Mouse (Mus musculus): ENCODE measurements around the gene Tapbp. TPM values are rescaled to one million over a fixed set of nuclear protein-coding genes. Genes with fewer than 3 reads are reported as not detected.
"Not testable (repeated sequence)": the region's sequence is repeated elsewhere in the genome, so short reads cannot be mapped to it uniquely, and the experiment has no call there.

The Tapbp gene
- polyA plus RNA-seq, 1 experiment, result 97.3 TPM

DNA sequence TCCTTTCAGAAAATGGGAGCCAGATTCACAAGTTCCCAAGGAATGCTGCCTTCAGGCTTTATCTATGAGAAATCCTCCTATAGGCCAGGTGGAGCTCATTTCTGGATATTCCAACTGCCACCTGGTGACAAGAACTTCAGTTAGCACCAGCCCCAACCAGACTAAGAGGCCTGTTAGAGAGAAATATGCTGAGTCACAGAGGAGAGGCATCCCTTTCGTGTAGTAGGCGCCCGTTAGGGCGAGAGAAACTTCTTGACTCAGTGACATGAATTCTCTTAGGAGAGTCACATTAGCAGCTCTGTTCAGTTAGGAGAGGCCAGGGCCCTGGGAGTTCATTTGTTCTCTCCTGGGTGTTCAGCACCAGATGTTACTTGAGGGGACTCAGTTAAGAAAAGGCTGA lies 16.1 kb upstream of the Tapbp start:
- Histone ChIP-seq H3K9ac (ENCODE audit: low read depth, poor library complexity, severe bottlenecking) (peak overlapping the region; percentile 64), H3K4me3 (ENCODE audit: low read depth, low read length) (no peak overlapping the region), H3K36me3 (ENCODE audit: control insufficient read depth, insufficient read depth, low read length, poor library complexity, severe bottlenecking) (no peaks in the 10 kb centered on the region), H3K27me3 (ENCODE audit: control insufficient read depth, insufficient read depth, low read length, poor library complexity, severe bottlenecking) (no peaks in the 10 kb centered on the region), H3K9me3 (replicated peaks; ENCODE audit: control insufficient read depth, insufficient read depth, low read length, poor library complexity, severe bottlenecking) (no peaks in the 10 kb centered on the region), H3K4me1 (ENCODE audit: control insufficient read depth, insufficient read depth, low read length) (peaks cover 10% of the 10 kb centered on the region), H3K27ac (ENCODE audit: insufficient read depth, low read length) (peak overlapping the region; percentile 92)
- no peak for TF ChIP-seq EP300 (IDR thresholded peaks at IDR 0.05; ENCODE audit: insufficient read depth, low read depth, low read length)
- no peak for TF ChIP-seq CTCF (IDR thresholded peaks at IDR 0.05; ENCODE audit: low read depth, low read length)
- TF ChIP-seq POLR2A (IDR thresholded peaks at IDR 0.05; ENCODE audit: insufficient read depth, low read length), result no peak

DNA sequence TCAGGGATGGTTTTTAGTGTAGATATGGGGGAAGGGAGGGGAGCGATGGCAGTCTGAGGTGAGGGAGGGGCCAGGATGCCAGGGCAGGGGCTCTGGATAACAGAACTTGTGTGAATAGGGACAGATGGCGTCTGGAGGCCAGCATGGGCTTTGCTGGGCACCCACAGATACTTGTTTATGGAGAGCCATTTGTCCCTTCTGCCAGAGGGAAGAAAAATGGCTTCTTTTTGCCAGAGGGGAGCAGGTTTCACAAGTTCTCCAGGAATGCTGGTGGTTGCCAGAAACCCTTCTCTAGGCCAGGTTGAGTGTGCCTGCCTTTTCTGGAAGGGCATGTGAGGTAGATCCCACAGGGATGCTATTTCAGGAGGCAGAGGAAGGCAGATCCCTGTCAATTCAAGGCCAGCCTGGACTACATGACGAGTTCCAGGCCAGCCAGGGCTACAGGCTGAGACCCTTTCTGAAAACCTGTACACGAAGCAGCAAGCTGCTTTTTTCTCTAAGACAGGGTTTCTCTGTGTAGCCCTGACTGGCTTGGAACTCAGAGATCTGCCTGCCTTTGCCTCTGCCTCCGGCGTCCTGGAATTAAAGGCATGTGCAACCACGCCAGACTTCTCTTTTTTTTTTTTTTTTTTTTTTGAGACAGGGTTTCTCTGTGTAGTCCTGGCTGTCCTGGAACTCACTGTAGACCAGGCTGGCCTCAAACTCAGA lies 15.3 kb upstream of the Tapbp start:
- Histone ChIP-seq H3K27ac (ENCODE audit: insufficient read depth, low read length) (peak overlapping the region; percentile 92), H3K9me3 (replicated peaks; ENCODE audit: control insufficient read depth, insufficient read depth, low read length, poor library complexity, severe bottlenecking) (no peaks in the 10 kb centered on the region), H3K9ac (ENCODE audit: low read depth, poor library complexity, severe bottlenecking) (peak overlapping the region; percentile 64), H3K4me3 (ENCODE audit: low read depth, low read length) (no peak overlapping the region), H3K36me3 (ENCODE audit: control insufficient read depth, insufficient read depth, low read length, poor library complexity, severe bottlenecking) (no peaks in the 10 kb centered on the region), H3K27me3 (ENCODE audit: control insufficient read depth, insufficient read depth, low read length, poor library complexity, severe bottlenecking) (no peaks in the 10 kb centered on the region), H3K4me1 (ENCODE audit: control insufficient read depth, insufficient read depth, low read length) (peaks cover 10% of the 10 kb centered on the region)
- TF ChIP-seq EP300 (IDR thresholded peaks at IDR 0.05; ENCODE audit: insufficient read depth, low read depth, low read length) (no peak), POLR2A (IDR thresholded peaks at IDR 0.05; ENCODE audit: insufficient read depth, low read length) (no peak), CTCF (IDR thresholded peaks at IDR 0.05; ENCODE audit: low read depth, low read length) (no peak)

DNA sequence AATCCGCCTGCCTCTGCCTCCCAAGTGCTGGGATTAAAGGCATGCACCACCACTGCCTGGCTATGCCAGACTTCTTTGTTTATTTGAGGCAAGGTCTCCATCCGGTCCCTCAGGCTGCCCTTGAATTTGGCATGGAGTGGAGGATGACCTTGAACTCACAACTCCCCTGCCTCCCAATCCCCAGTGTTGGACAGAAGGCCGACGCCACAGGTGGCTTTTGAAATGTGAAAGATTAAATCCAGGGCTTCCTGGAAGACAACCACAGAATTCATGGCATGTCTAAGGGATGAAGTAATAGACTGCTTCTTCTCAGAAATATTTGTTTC lies 14.7 kb upstream of the Tapbp start:
- no peak overlapping the region for H3K4me3 ChIP-seq (ENCODE audit: low read depth, low read length)

DNA sequence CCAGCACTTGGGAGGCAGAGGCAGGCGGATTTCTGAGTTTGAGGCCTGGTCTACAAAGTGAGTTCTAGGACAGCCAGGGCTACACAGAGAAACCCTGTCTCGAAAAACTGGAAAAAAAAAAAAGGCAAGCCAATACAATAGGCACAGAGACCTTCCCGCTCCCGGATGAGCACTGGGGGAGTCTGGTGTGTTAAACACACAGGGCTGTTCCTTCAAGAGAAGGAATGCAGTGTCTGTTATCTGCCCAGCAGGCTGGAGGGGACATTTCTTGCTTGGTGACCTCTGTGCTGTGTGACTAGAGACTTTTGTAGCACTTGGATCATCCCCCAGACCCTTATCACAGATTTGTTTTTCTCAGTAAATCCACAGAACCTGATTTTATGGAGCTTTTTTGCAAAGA lies 14.0 kb upstream of the Tapbp start:
- TF ChIP-seq POLR2A (IDR thresholded peaks at IDR 0.05; ENCODE audit: insufficient read depth, low read length) (no peak), EP300 (IDR thresholded peaks at IDR 0.05; ENCODE audit: insufficient read depth, low read depth, low read length) (peak; percentile 80; the same call in 1 of the 2 replicates)

More for the DNA sequence above, 14.7 kb upstream of the Tapbp start:
- peak overlapping the region; percentile 64; the same call in 1 of the 2 replicates for H3K9ac ChIP-seq (ENCODE audit: low read depth, poor library complexity, severe bottlenecking)
- H3K9me3 ChIP-seq (replicated peaks; ENCODE audit: control insufficient read depth, insufficient read depth, low read length, poor library complexity, severe bottlenecking), result no peaks in the 10 kb centered on the region
- no peaks in the 10 kb centered on the region for H3K36me3 ChIP-seq (ENCODE audit: control insufficient read depth, insufficient read depth, low read length, poor library complexity, severe bottlenecking)
- TF ChIP-seq POLR2A (IDR thresholded peaks at IDR 0.05; ENCODE audit: insufficient read depth, low read length) (no peak), EP300 (IDR thresholded peaks at IDR 0.05; ENCODE audit: insufficient read depth, low read depth, low read length) (peak; percentile 97)
- H3K4me1 ChIP-seq (ENCODE audit: control insufficient read depth, insufficient read depth, low read length), result peaks cover 10% of the 10 kb centered on the region
- H3K27ac ChIP-seq (ENCODE audit: insufficient read depth, low read length), result peak overlapping the region; percentile 92
- no peaks in the 10 kb centered on the region for H3K27me3 ChIP-seq (ENCODE audit: control insufficient read depth, insufficient read depth, low read length, poor library complexity, severe bottlenecking)

DNA sequence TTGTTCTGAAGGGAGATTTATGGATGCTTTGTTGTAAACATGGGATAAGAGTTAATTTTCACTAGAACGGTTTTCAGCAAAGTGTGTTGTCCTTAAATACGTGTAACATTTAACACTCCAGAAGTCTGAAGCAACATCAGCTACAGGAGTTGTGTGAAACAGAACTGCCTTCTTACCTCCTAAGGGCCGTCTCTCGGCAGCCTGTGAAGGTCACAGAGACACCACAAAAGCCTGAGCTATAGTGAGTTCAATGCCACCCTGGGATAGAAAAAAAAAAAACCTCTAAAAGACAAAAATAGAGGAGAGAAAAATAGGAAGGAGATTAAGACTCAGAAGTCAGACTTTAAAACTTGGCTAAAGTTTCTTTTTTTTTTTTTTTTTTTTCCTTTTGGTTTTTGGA lies 13.6 kb upstream of the Tapbp start:
- TF ChIP-seq CTCF (IDR thresholded peaks at IDR 0.05; ENCODE audit: low read depth, low read length) (no peak), EP300 (IDR thresholded peaks at IDR 0.05; ENCODE audit: insufficient read depth, low read depth, low read length) (no peak), POLR2A (IDR thresholded peaks at IDR 0.05; ENCODE audit: insufficient read depth, low read length) (no peak)
- H3K4me3 ChIP-seq (ENCODE audit: low read depth, low read length), result no peak overlapping the region
- no peaks in the 10 kb centered on the region for H3K27me3 ChIP-seq (ENCODE audit: control insufficient read depth, insufficient read depth, low read length, poor library complexity, severe bottlenecking)
- no peaks in the 10 kb centered on the region for H3K9me3 ChIP-seq (replicated peaks; ENCODE audit: control insufficient read depth, insufficient read depth, low read length, poor library complexity, severe bottlenecking)
- peak overlapping the region; percentile 92 for H3K27ac ChIP-seq (ENCODE audit: insufficient read depth, low read length)
- H3K36me3 ChIP-seq (ENCODE audit: control insufficient read depth, insufficient read depth, low read length, poor library complexity, severe bottlenecking), result no peaks in the 10 kb centered on the region
- H3K4me1 ChIP-seq (ENCODE audit: control insufficient read depth, insufficient read depth, low read length), result peaks cover 10% of the 10 kb centered on the region
- peak overlapping the region; percentile 58 for H3K9ac ChIP-seq (ENCODE audit: low read depth, poor library complexity, severe bottlenecking)

More for the DNA sequence above, 14.0 kb upstream of the Tapbp start:
- H3K27ac ChIP-seq (ENCODE audit: insufficient read depth, low read length), result peak overlapping the region; percentile 92
- peak overlapping the region; percentile 58 for H3K9ac ChIP-seq (ENCODE audit: low read depth, poor library complexity, severe bottlenecking)
- no peak overlapping the region for H3K4me3 ChIP-seq (ENCODE audit: low read depth, low read length)
- no peaks in the 10 kb centered on the region for H3K27me3 ChIP-seq (ENCODE audit: control insufficient read depth, insufficient read depth, low read length, poor library complexity, severe bottlenecking)
- no peaks in the 10 kb centered on the region for H3K9me3 ChIP-seq (replicated peaks; ENCODE audit: control insufficient read depth, insufficient read depth, low read length, poor library complexity, severe bottlenecking)
- peaks cover 10% of the 10 kb centered on the region for H3K4me1 ChIP-seq (ENCODE audit: control insufficient read depth, insufficient read depth, low read length)
- no peaks in the 10 kb centered on the region for H3K36me3 ChIP-seq (ENCODE audit: control insufficient read depth, insufficient read depth, low read length, poor library complexity, severe bottlenecking)

DNA sequence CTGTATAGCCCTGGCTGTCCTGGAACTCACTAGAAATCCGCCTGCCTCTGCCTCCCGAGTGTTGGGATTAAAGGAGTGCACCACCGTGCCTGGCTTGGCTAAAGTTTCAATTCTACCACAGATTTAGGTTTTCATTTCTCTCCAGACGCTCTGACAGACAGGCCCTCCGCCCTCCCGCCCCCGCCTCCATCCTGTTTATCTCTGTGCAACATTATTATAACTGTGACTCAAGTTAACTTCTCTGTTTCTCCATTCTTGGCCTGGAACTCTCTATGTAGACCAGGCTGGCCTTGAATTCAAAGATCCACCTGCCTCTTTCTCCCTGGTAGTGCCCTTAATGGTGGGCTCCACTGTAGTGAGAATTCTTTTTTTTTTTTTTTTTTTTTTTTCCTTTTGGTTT lies 13.2 kb upstream of the Tapbp start:
- TF ChIP-seq CTCF (IDR thresholded peaks at IDR 0.05; ENCODE audit: low read depth, low read length) (no peak), EP300 (IDR thresholded peaks at IDR 0.05; ENCODE audit: insufficient read depth, low read depth, low read length) (no peak), POLR2A (IDR thresholded peaks at IDR 0.05; ENCODE audit: insufficient read depth, low read length) (no peak)
- peaks cover 10% of the 10 kb centered on the region for H3K4me1 ChIP-seq (ENCODE audit: control insufficient read depth, insufficient read depth, low read length)
- H3K9ac ChIP-seq (ENCODE audit: low read depth, poor library complexity, severe bottlenecking), result peak overlapping the region; percentile 58
- no peaks in the 10 kb centered on the region for H3K9me3 ChIP-seq (replicated peaks; ENCODE audit: control insufficient read depth, insufficient read depth, low read length, poor library complexity, severe bottlenecking)
- H3K36me3 ChIP-seq (ENCODE audit: control insufficient read depth, insufficient read depth, low read length, poor library complexity, severe bottlenecking), result no peaks in the 10 kb centered on the region
- H3K4me3 ChIP-seq (ENCODE audit: low read depth, low read length), result no peak overlapping the region
- peak overlapping the region; percentile 92 for H3K27ac ChIP-seq (ENCODE audit: insufficient read depth, low read length)
- H3K27me3 ChIP-seq (ENCODE audit: control insufficient read depth, insufficient read depth, low read length, poor library complexity, severe bottlenecking), result no peaks in the 10 kb centered on the region

DNA sequence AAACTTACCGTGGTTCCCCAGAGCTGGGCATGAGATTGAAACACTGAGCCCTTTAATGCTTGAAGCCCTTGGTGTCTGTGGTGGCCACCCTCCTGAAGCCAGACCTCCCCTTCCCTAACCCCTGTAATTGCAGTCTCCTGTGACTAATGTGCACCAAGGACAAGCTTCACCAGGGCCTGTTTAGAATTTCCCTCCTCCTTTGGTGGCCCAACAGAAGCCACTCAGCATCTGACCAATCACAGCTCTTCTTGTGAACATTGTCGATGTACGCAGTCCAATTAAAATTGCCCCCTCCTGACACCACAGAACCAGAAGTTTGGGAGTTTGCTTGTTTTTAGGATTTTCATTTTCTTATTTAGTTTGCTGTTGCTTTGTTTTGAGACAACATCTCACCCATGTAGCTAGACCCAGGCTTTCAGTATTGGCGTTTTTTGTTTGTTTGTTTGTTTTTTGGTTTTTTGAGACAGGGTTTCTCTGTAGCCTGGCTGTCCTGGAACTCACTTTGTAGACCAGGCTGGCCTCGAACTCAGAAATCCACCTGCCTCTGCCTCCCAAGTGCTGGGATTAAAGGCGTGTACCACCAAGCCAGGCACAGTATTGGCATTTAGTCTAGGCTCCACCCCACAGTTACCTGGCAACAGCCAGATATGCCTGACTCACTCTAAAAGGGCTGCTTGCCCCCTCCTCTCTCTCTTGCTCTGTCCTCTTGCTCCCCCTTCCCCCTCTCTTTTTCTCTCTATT lies 11.6 kb upstream of the Tapbp start:
- H3K27ac ChIP-seq (ENCODE audit: insufficient read depth, low read length), result peak overlapping the region; percentile 92
- H3K4me3 ChIP-seq (ENCODE audit: low read depth, low read length), result peak overlapping the region; percentile 16; the same call in 1 of the 2 replicates
- H3K36me3 ChIP-seq (ENCODE audit: control insufficient read depth, insufficient read depth, low read length, poor library complexity, severe bottlenecking); H3K27me3 ChIP-seq (ENCODE audit: control insufficient read depth, insufficient read depth, low read length, poor library complexity, severe bottlenecking); H3K9me3 ChIP-seq (replicated peaks; ENCODE audit: control insufficient read depth, insufficient read depth, low read length, poor library complexity, severe bottlenecking): not testable (repeated sequence)
- peak overlapping the region; percentile 58 for H3K9ac ChIP-seq (ENCODE audit: low read depth, poor library complexity, severe bottlenecking)
- peaks cover 10% of the 10 kb centered on the region for H3K4me1 ChIP-seq (ENCODE audit: control insufficient read depth, insufficient read depth, low read length)

DNA sequence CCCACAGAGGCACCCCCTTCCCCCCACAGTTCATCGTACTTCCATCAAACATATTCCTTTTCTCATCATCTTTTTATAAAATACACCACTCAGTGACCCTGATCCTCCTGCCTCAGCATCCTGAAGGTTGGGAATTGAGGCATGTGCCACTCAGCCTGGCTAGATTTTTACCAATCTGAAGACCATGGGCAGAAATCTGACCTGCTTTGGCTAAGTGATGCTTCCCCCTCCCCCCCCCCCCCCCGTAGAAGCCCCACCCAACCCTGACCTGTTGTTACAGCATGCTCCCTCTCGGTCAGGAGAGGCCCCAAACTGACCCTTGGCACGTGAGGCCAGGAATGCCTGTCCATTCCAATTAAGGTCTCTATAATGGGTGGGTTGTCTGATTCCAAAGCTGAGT lies 10.9 kb upstream of the Tapbp start, which contains the start of gene Platr17:
Gene Platr17 (plus strand): TSS at position 301 of the 400 bp plus-strand sequence.
- H3K4me1 ChIP-seq (ENCODE audit: control insufficient read depth, insufficient read depth, low read length); H3K27me3 ChIP-seq (ENCODE audit: control insufficient read depth, insufficient read depth, low read length, poor library complexity, severe bottlenecking); H3K36me3 ChIP-seq (ENCODE audit: control insufficient read depth, insufficient read depth, low read length, poor library complexity, severe bottlenecking); H3K9me3 ChIP-seq (replicated peaks; ENCODE audit: control insufficient read depth, insufficient read depth, low read length, poor library complexity, severe bottlenecking): not testable (repeated sequence)
- H3K27ac ChIP-seq (ENCODE audit: insufficient read depth, low read length), result peak within 1 kb of the TSS; percentile 92
- peak within 1 kb of the TSS; percentile 65 for H3K4me3 ChIP-seq (ENCODE audit: low read depth, low read length)
- peak within 1 kb of the TSS; percentile 78 for H3K9ac ChIP-seq (ENCODE audit: low read depth, poor library complexity, severe bottlenecking)

All from ES-Bruce4 (cell line).